Mouse (Mus musculus): ENCODE measurements at regions not wholly inside any gene's neighbourhood (a gene's known extent, or its start where the extent isn't known, plus 50 kb on each side); places are given as distances from the start of the nearest gene placed in this dataset.

- TF ChIP-seq POLR2A (IDR thresholded peaks at IDR 0.05; ENCODE audit: insufficient read depth, low read depth, low read length) (no peak), CTCF (IDR thresholded peaks at IDR 0.05; ENCODE audit: insufficient read depth, low read depth, low read length) (no peak)
These were observed 69.1 kb upstream of the Gm47985 start for GRCm38 (mm10) chr1:151113199-151113598.
